Mouse (Mus musculus) CH12F3 (cell line): ENCODE measurements at regions not wholly inside any gene's neighbourhood (a gene's known extent, or its start where the extent isn't known, plus 50 kb on each side); places are given as distances from the start of the nearest gene placed in this dataset.

Experiments used
- in situ Hi-C: fragments of 300-500 bp; cut with MboI; formaldehyde crosslinking; loops from 2 replicates; pipeline ENCODE4 v1.14.3; 2020; ENCODE audit warnings: low sequenced_read_pairs

- in situ Hi-C loops, result no loop called here
Measured at GRCm38 (mm10) chr3:69953674-69954329, 53.6 kb upstream of the Otol1 start.

GRCm38 (mm10) chr3:69922792-69923418, 63.2 kb upstream of the Sptssb start:
- in situ Hi-C loops, result loop anchor here (25.0 kb wide), 1 partner anchor 661 kb away; no protein-coding TSS in a partner anchor

- in situ Hi-C loops, result loop anchor here (25.0 kb wide), 1 partner anchor 651 kb away; no protein-coding TSS in a partner anchor
Measured at GRCm38 (mm10) chr3:69912859-69913258, 53.1 kb upstream of the Sptssb start.

DNA sequence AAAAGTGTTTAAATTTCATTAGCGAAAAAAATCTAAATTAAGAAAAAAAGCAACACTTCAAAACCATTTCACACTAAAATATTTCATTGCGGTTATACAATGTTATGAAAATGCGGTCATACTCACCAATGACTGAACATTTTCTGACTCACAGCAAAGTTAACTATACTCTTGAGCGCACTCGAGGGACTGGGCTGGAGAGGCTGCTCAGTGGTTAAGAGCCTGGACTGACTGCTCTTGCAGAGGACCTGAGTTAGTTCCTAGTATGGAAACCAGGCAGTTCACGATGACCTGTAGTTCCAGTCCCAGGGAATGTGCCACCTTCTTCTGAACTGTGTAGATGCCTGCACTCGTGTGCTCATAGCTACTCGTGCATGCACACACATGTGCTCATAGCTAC, 50.3 kb upstream of the Sptssb start:
- in situ Hi-C loops, result loop anchor here (25.0 kb wide), 1 partner anchor 648 kb away; no protein-coding TSS in a partner anchor
